Mouse (Mus musculus) heart, postnatal 10 days (tissue): ENCODE results near the gene Vcl. TPM values are rescaled to one million over a fixed set of nuclear protein-coding genes. Genes with fewer than 3 reads are reported as not detected.

Experiments
- total RNA-seq, 2 experiments: library from RNA; stranded (reverse); gene quantifications; 2 replicates each; pipeline ENCODE4 v1.2.3; 2021

Gene Vcl
- total RNA-seq, 2 experiments from 2014 or later: 172 to 180 TPM

Other genes starting within 250 kb of the Vcl start
- gene Fut11, start 234.4 kb upstream of the Vcl start, total RNA-seq: 10 to 100 TPM; 11.1 to 11.6 TPM
- 10 to 100 TPM; 83.7 to 91.9 TPM for gene Chchd1, start 226.4 kb upstream of the Vcl start, total RNA-seq
- gene Zswim8, start 221.8 kb upstream of the Vcl start, total RNA-seq: 10 to 100 TPM; 68.7 to 71.7 TPM
- 10 to 100 TPM; 15.5 to 18.3 TPM for gene Ndst2, start 194.8 kb upstream of the Vcl start, total RNA-seq
- 10 to 100 TPM; 48.5 to 59.8 TPM for gene Camk2g, start 135.3 kb upstream of the Vcl start, total RNA-seq
- gene Plau, start 92.7 kb upstream of the Vcl start, total RNA-seq: 1 to 10 TPM; 8.0 to 8.7 TPM
- 10 to 100 TPM; 60.3 to 82.0 TPM for gene Ap3m1, start 123.1 kb downstream of the Vcl start, total RNA-seq
- gene Adk, start 123.2 kb downstream of the Vcl start, total RNA-seq: 100 to 1,000 TPM; 157 to 165 TPM